Mouse (Mus musculus): ENCODE data around the gene Mef2d.

DNA sequence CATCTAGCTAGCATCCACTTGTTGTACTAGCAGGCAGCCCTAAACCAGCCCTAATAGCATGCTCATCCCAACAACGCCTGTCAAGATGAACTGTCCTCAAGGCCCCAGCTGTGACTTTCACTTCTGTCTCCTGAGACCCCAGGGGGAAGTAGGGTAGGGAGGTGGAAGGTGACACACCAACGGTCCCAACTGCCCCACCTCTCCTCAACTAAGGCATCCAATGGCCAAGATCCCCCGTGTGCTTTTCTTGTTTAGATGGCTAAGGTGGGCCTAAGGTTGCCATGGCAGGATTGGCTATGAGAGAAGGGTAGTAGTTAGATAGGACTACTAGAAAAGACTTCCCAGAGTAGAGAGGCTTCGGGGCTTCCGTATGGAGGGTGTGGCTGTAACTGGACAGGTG lies 6.2 kb downstream of the Mef2d start:
- no peak for TF ChIP-seq POLR2A (IDR thresholded peaks at IDR 0.05; ENCODE audit: control insufficient read depth, extremely low read depth, insufficient read depth, low read length, poor library complexity)
- TF ChIP-seq CTCF (IDR thresholded peaks at IDR 0.05; ENCODE audit: borderline replicate concordance, control insufficient read depth, extremely low read depth, insufficient read depth, low read length, poor library complexity), result no peak

Measured in thymus, adult 2 months (tissue).